Mouse (Mus musculus) cortical plate, adult 2 months (tissue): ENCODE results near the gene Doc2g. TPM values are rescaled to one million over a fixed set of nuclear protein-coding genes. Genes with fewer than 3 reads are reported as not detected.
"Not testable (repeated sequence)": the region's sequence is repeated elsewhere in the genome, so short reads cannot be mapped to it uniquely, and the experiment has no call there.

Source experiments
- H3K27ac ChIP-seq: fragments of 200-500 bp; 2 replicates; pipeline ENCODE4 v1.5.1; 2012; ENCODE audit warnings: low read length, control low read depth, inconsistent platforms; ENCODE audit not compliant: insufficient read depth
- H3K4me1 ChIP-seq: fragments of 200-500 bp; 2 replicates; pipeline ENCODE4 v1.6.1; 2011; ENCODE audit warnings: low read length; ENCODE audit not compliant: control insufficient read depth, insufficient read depth
- H3K4me3 ChIP-seq: fragments of 200-500 bp; 2 replicates; pipeline ENCODE4 v1.5.1; 2011; ENCODE audit warnings: mild to moderate bottlenecking, low read length, control low read depth; ENCODE audit not compliant: insufficient read depth
- CTCF ChIP-seq: fragments of 200-500 bp; IDR thresholded peaks from 2 replicates; pipeline ENCODE4 v1.5.1; 2011; ENCODE audit warnings: mild to moderate bottlenecking, control low read depth, low read length; ENCODE audit not compliant: insufficient read depth; ENCODE audit errors: extremely low read depth
- POLR2A ChIP-seq: fragments of 200-500 bp; IDR thresholded peaks from 2 replicates; pipeline ENCODE4 v1.6.1; 2011; ENCODE audit warnings: mild to moderate bottlenecking, low read length, control low read depth; ENCODE audit not compliant: insufficient read depth; ENCODE audit errors: extremely low read depth
- polyA plus RNA-seq: library from polyadenylated mRNA; depleted of rRNA; stranded (reverse); fragments of >200 nt; gene quantifications from 2 replicates; pipeline ENCODE4 v1.2.3, GENCODE M21; 2012

Doc2g gene
- polyA plus RNA-seq, 1 experiment: 9.4 TPM

DNA sequence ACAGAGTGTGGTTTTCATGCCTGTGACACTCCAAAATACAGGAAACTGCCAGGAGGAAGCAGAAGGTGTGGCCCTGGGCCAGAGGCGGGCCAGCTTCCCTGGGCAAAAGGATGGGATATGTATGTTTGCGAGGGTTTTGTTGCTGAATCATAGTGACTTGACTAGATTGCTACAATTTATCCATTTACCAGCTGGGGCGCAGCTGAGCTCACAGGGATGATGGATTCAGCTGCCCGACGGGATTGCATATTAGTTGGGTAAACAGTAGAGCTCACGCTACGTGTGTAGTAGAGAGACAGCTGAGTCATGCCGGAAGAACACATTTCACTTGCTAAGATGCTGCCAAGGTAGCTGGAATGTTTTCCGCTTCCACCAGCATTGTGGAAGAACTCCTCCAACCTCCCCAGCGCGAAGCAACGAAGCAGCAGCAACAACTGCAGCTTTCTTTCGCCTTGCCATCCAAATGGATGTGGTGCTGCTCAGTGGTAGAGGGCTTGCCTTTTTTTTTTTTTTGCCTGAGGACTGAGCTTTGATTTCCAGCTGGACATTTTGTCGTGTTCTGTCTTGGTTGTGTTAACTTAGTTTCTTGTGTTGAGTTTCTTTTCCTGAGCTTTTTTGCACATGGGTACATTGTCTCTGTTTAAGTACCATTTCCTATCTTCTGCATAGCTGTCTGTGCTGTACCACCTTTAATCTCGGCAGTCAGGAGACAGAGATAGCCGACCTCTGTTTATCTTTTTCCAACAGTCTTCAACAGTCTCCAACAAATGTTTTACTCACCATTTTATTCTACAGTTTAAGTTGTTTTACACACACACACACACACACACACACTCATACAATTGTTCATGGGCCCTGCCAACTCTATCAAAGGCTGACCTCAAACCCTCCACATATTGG lies 43.1 kb downstream of the Doc2g start, which contains the start of gene Gstp2:
TSS of gene Gstp2 (minus strand) at position 58 of the 900 bp plus-strand sequence.
- TF ChIP-seq CTCF (peak; percentile 44), POLR2A (no peak)
- H3K4me3 ChIP-seq: no peak within 1 kb of the TSS; the same call in 1 of the 2 replicates
- H3K4me1 ChIP-seq: no peaks in the 10 kb centered on the region
- no peak within 1 kb of the TSS for H3K27ac ChIP-seq

GRCm38 (mm10) chr19:4046866-4047254 lies 43.7 kb downstream of the Doc2g start:
- no peak for TF ChIP-seq POLR2A
- TF ChIP-seq CTCF: no peak
- Histone ChIP-seq H3K4me1 (no peaks in the 10 kb centered on the region), H3K4me3 (no peak overlapping the region), H3K27ac (no peak overlapping the region)

- Histone ChIP-seq H3K27ac (no peak overlapping the region), H3K4me3 (no peak overlapping the region), H3K4me1 (no peaks in the 10 kb centered on the region)
- TF ChIP-seq POLR2A (no peak), CTCF (peak; percentile 71)
Measured at GRCm38 (mm10) chr19:4047859-4048258, 44.7 kb downstream of the Doc2g start.

DNA sequence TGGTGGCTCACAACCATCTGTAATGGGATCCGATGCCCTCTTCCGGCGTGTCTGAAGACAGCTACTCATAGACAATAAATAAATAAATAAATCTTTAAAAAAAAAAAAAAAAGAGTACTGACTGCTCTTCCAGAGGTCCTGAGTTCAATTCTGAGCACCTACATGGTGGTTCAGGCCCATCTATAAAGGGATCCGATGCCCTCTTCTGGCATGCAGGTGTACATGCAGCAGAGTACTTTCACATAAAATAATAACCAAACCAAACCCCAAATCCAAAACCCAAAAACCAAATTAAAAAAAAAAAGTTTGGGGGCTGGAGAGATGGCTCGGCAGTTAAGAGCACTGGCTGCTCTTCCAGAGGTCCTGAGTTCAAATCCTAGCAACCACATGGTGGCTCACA lies 46.0 kb downstream of the Doc2g start:
- not testable (repeated sequence) for H3K4me3 ChIP-seq, H3K27ac ChIP-seq

DNA sequence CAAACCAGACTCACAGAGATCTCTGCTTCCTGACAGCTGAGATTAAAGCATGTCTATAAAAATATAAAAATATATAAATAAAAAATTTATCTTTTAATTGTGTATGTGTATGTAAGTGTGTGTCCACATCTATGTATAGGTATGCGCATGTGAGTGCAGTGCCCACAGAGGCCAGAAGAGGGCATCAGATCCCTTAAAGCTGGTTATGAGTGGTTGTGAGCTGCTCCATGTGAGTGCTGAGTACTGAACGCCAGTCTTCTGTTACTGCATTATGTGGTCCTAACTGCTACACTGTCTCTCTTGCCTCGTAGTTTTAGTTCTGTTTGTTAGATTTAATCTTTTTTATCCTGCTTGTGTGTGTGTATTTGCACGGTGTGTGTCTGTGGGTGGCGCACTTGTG lies 47.9 kb downstream of the Doc2g start:
- TF ChIP-seq POLR2A: no peak
- TF ChIP-seq CTCF: no peak
- Histone ChIP-seq H3K4me1 (no peaks in the 10 kb centered on the region), H3K4me3 (no peak overlapping the region), H3K27ac (no peak overlapping the region)

More for the DNA sequence above, 46.0 kb downstream of the Doc2g start:
- H3K4me1 ChIP-seq: not testable (repeated sequence)

DNA sequence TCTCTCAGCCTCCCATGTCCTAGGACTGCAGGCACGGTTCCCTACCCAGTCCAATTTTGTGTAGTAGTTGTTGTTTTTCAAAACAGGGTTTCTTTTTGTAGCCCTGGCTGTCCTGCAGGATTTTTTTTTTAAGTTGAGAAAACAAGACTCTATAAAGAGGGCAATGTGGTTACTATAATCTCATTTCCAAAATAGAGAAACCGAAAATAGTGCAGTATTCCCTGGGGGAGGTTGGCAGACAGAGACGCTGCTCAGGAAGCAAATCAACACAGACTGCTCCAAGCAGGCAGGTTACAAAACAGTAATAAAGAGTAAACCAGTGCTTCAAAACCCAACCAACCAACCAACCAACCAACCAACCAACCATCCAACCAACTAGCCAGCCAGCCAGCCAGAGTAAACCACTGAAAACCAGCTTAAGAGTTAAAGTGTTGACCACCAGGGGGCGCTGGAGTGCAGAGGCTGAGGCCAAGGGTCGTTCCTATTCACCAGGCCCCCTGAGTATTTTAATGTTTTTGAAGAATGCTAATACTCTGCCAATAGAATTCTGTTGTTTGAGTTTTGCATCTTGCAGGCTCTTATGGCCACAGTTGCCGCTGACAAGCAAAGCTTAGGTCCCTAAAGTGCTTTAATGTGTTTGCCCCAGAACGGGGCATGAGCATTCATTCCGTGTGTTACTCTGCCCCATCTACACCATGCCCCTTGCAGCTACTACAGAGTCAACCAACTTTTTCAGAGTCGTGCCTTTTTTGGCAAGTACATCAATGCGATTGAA lies 48.8 kb downstream of the Doc2g start:
- Histone ChIP-seq H3K4me3 (no peak overlapping the region), H3K27ac (no peak overlapping the region)
- TF ChIP-seq CTCF: peak; percentile 56; the same call in 1 of the 2 replicates
- no peak for TF ChIP-seq POLR2A

DNA sequence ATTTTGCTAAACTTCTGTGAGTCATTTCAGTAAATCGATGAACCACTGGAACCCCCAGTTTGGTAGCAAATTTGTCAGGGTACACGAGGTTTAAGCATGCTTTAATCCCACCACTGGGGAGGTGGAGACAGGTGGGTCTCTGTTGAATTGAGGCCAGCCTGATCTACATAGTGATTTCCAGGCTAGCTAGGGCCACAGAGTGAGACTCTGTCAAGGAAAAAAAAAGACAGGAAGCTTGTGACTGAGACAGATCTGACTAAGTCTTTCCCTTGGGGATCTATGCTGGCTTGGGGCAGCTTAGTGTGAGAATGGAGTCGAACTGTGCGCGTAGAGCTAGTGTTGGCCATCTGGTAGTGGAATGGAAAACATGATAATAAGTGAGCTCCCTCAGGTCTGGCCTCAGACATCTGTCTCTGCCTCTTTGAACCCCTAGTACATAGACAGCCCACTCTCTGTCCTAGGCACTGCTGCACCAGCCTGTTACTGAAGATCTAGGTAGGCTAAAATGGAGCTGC lies 49.5 kb downstream of the Doc2g start:
- no peak overlapping the region for H3K27ac ChIP-seq
- TF ChIP-seq CTCF: no peak
- TF ChIP-seq POLR2A: no peak
- H3K4me1 ChIP-seq: no peaks in the 10 kb centered on the region
- no peak overlapping the region for H3K4me3 ChIP-seq

More for the DNA sequence above, 48.8 kb downstream of the Doc2g start:
- H3K4me1 ChIP-seq: no peaks in the 10 kb centered on the region

- no peaks in the 10 kb centered on the region for H3K4me1 ChIP-seq
- no peak overlapping the region for H3K27ac ChIP-seq
- H3K4me3 ChIP-seq: no peak overlapping the region
- no peak for TF ChIP-seq CTCF
- no peak for TF ChIP-seq POLR2A
Measured at GRCm38 (mm10) chr19:4054613-4055012, 51.5 kb downstream of the Doc2g start.

DNA sequence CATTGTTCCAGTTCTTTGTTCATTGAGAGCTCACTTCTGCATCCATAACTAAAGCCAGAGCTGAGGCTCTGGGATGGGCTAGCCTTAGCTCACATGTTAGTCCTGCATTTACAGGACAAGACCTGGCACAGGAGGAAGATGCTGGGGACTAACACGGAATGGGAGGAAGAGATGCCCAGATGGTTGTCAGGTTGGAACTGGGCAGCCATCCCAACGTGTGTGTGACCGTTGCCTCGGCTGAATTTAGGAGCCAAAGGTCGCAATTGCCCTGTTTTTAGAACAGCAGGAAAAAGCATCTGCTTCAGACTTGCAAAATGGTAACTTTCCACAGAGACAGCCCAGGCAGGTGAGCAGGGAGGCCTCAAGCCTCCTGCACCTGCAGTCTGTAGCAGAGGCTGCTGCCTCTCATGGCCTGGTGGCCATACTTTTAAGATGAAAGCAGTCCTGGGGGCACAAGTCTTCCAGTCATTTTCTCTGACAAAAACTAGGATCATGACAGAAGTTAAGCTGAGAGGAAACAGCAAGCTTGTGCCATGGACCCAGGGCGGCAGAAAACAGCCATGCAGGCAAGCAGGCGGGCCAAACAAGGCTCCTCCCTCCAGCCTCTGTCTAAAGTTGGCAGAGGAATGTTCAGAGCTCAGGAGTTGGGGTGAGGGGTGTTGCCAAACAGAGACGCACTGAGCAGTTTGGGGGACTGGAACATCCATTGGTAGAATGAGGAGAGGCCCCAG lies 52.3 kb downstream of the Doc2g start:
- H3K4me3 ChIP-seq: no peak overlapping the region
- no peak overlapping the region for H3K27ac ChIP-seq
- no peaks in the 10 kb centered on the region for H3K4me1 ChIP-seq
- TF ChIP-seq CTCF (no peak), POLR2A (no peak)
